Mouse (Mus musculus) stomach, postnatal 0 days (tissue): ENCODE data around the gene 4930578G10Rik. TPM values are rescaled to one million over a fixed set of nuclear protein-coding genes. Genes with fewer than 3 reads are reported as not detected.

Source experiments
- ATAC-seq: fragments of 200-750 bp; cut with Nextera tagmentation; 2 replicates; pipeline ENCODE4 v1.8.0; 2017; ENCODE audit not compliant: low FRiP score, low TSS enrichment
- DNase-seq: peaks from one replicate; pipeline ENCODE4 v3.0.0-alpha.2; 2016; ENCODE audit warnings: low spot score
- H3K27ac ChIP-seq: fragments of 300-500 bp; sonication (generic); replicated peaks from 2 replicates; pipeline ENCODE4 v1.5.1; 2014; ENCODE audit warnings: mild to moderate bottlenecking, control low read depth
- H3K27me3 ChIP-seq: fragments of 300-500 bp; sonication (generic); 2 replicates; pipeline ENCODE4 v1.6.1; 2014; ENCODE audit warnings: low read length; ENCODE audit not compliant: control insufficient read depth, insufficient read depth
- H3K36me3 ChIP-seq: fragments of 300-500 bp; sonication (generic); 2 replicates; pipeline ENCODE4 v1.6.1; 2014; ENCODE audit warnings: low read length, mixed read lengths; ENCODE audit not compliant: control insufficient read depth, insufficient read depth
- H3K4me1 ChIP-seq: fragments of 300-500 bp; sonication (generic); replicated peaks from 2 replicates; pipeline ENCODE4 v1.6.1; 2014; ENCODE audit warnings: antibody characterized with exemption; ENCODE audit not compliant: control insufficient read depth, insufficient read depth
- H3K4me2 ChIP-seq: fragments of 300-500 bp; sonication (generic); replicated peaks from 2 replicates; pipeline ENCODE4 v1.6.1; 2014; ENCODE audit warnings: low read depth, mild to moderate bottlenecking, control low read depth, moderate library complexity
- H3K4me3 ChIP-seq: fragments of 300-500 bp; sonication (generic); 2 replicates; pipeline ENCODE4 v1.5.1; 2014; ENCODE audit warnings: low read depth, low read length, control low read depth
- H3K9ac ChIP-seq: fragments of 300-500 bp; sonication (generic); 2 replicates; pipeline ENCODE4 v1.6.1; 2014; ENCODE audit warnings: mild to moderate bottlenecking, low read length, control low read depth, mixed read lengths
- H3K9me3 ChIP-seq: fragments of 300-500 bp; sonication (generic); 2 replicates; pipeline ENCODE4 v1.6.1; 2016; ENCODE audit warnings: low read length; ENCODE audit not compliant: control insufficient read depth
- CTCF ChIP-seq: IDR thresholded peaks from 2 replicates; pipeline ENCODE4 v1.5.1; 2016; ENCODE audit warnings: antibody characterized with exemption, low read depth, mild to moderate bottlenecking, moderate library complexity
- EP300 ChIP-seq: optimal IDR thresholded peaks from 2 replicates; pipeline ENCODE3; 2016; ENCODE audit warnings: antibody characterized with exemption
- WGBS: fragments of 180-500 bp; shearing (Covaris S2); extraction: QIAGEN DNeasy Blood & Tissue Kit; methylation state at CpG from one replicate; pipeline ENCODE4 v1.1.7; 2014; 5-methylcytosine and 5-hydroxymethylcytosine counted together
- polyA plus RNA-seq: library from polyadenylated mRNA; unstranded; fragments of >200 nt; fragmentation: Nextera tagmentation; extraction: Ambion mirVana; gene quantifications from 2 replicates; pipeline ENCODE4 v1.2.1, GENCODE M21; 2015

The 4930578G10Rik gene
- polyA plus RNA-seq, 1 experiment from 2014 or later, result not detected

DNA sequence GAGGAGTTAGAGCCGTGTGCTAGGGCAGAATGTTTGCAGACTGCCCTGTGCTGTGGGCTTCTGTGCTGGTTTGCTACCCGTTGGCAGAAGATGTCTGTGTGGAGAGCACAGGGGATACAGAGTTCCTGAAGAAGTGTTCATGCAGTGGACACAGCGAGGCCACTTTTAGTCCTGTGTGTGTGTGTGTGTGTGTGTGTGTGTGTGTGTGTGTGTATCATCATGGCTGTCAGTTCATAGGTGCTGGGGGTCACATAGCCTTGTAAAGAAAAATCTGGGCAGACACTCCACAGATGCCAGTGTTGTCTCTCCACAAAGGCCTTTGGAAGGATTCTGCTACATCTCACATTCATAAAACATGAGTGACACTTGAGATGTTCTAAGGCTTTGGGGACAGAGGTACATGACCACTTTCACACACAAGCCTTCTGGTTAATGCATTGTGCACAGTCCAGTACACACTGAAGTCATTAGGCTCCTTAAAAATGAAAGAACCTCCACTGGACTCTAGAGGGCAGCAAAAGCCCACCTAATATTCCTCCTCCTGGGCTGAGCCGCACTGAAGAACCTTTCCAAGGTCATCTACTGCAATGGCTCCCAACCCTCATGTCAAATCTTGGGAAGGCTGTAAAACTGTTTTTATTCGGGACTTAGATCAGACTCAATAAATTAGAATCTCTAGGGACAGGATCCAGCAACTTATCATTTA lies 141.4 kb downstream of the 4930578G10Rik start:
- Histone ChIP-seq H3K4me3 (no peak overlapping the region), H3K9me3 (no peaks in the 10 kb centered on the region), H3K27ac (no peak overlapping the region), H3K9ac (no peak overlapping the region), H3K4me1 (no peaks in the 10 kb centered on the region), H3K4me2 (no peak overlapping the region), H3K27me3 (no peaks in the 10 kb centered on the region), H3K36me3 (no peaks in the 10 kb centered on the region)
- ATAC-seq, result peak; percentile 82
- peak; percentile 66 for DNase-seq
- TF ChIP-seq CTCF (peak; percentile 86), EP300 (no peak)
- WGBS, result 31% methylated on average over 5 of the region's 5 CpGs

- TF ChIP-seq CTCF, result no peak
- Histone ChIP-seq H3K4me2 (no peak overlapping the region), H3K27me3 (no peaks in the 10 kb centered on the region), H3K4me3 (no peak overlapping the region), H3K36me3 (no peaks in the 10 kb centered on the region), H3K4me1 (no peaks in the 10 kb centered on the region), H3K9me3 (no peaks in the 10 kb centered on the region), H3K9ac (no peak overlapping the region), H3K27ac (no peak overlapping the region)
- no peak for DNase-seq
- no peak for ATAC-seq
- WGBS, result 72% methylated on average over 2 of the region's 2 CpGs
Measured at GRCm38 (mm10) chr4:42877657-42878056, 142.3 kb downstream of the 4930578G10Rik start.

DNA sequence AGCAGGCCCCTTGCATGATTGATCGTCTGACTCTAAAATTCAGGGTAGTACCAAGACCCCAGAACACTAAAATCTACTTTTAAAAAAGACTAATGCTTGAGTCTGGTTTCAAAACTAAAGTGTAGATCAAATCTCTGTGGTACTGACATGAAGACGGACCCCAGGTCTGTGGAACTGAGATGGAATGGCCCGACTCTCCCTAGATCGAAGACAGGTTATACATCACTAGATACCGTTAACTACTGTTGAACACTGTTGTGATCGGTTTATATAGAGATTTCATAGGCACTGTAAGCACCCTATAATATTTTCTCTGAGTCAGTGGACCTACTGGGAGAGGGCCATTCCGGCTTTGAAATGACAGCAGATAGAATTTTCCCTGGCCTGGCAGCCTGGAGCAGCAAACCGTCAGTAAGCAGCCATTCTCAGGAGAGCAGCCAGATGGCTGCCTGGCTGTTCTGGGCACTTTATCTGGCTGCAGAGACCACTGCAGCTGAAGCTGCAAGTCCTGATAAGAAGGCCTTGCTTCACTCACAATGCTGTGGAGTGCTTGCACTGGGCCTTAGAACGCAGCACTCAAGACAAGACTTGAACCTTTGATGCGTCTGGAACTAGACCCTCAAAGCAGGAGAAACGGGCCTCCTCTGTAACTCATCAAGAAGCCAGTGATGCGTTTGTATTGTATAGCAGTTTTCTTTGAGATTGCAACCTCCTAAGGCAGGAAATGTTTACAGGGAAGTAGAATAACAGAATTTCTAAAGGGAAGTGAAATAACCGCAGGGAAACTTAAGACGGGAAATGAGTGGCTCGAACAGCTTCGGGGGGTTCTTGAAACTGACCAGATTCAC lies 144.7 kb downstream of the 4930578G10Rik start:
- H3K4me3 ChIP-seq, result no peak overlapping the region
- no peaks in the 10 kb centered on the region for H3K36me3 ChIP-seq
- 72% methylated on average over 16 of the region's 16 CpGs for WGBS
- H3K4me1 ChIP-seq, result no peaks in the 10 kb centered on the region
- no peak for TF ChIP-seq CTCF
- no peak for TF ChIP-seq EP300
- no peak overlapping the region for H3K4me2 ChIP-seq
- DNase-seq, result no peak
- H3K27me3 ChIP-seq, result no peaks in the 10 kb centered on the region
- no peaks in the 10 kb centered on the region for H3K9me3 ChIP-seq
- ATAC-seq, result no peak
- H3K27ac ChIP-seq, result no peak overlapping the region
- H3K9ac ChIP-seq, result no peak overlapping the region

- Histone ChIP-seq H3K9ac (no peak overlapping the region), H3K27ac (no peak overlapping the region), H3K27me3 (no peaks in the 10 kb centered on the region), H3K4me1 (no peaks in the 10 kb centered on the region), H3K9me3 (no peaks in the 10 kb centered on the region), H3K4me2 (no peak overlapping the region), H3K36me3 (no peaks in the 10 kb centered on the region), H3K4me3 (no peak overlapping the region)
- 28% methylated on average over 1 of the region's 1 CpGs for WGBS
- ATAC-seq (no peak), DNase-seq (no peak)
- no peak for TF ChIP-seq EP300
- no peak for TF ChIP-seq CTCF
Measured at GRCm38 (mm10) chr4:42880677-42880948, 145.3 kb downstream of the 4930578G10Rik start.

DNA sequence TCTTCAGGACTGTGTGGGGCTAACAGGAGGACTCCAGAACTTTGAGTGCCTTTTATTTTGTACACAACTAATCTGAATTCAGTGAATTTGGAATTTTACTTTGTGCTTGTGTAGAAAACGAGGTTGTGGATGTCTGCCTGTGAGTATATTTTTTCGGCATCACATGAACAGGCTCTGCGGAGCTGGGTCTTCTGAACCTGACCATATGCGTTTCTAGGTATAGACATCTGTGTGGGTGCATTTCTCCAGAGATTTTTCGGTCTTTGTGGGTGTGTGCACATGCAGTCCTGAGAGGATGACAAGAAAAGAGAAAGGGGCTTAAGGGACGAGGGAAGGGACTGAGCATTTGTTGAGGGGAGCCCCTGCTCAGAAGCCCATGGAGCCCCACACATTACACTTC lies 151.6 kb downstream of the 4930578G10Rik start:
- Histone ChIP-seq H3K36me3 (no peaks in the 10 kb centered on the region), H3K4me2 (no peak overlapping the region), H3K27me3 (no peaks in the 10 kb centered on the region), H3K27ac (no peak overlapping the region), H3K4me1 (no peaks in the 10 kb centered on the region), H3K9me3 (no peaks in the 10 kb centered on the region), H3K4me3 (no peak overlapping the region), H3K9ac (no peak overlapping the region)
- ATAC-seq, result no peak
- WGBS, result 84% methylated on average over 6 of the region's 6 CpGs
- DNase-seq, result no peak
- TF ChIP-seq EP300 (no peak), CTCF (no peak)

GRCm38 (mm10) chr4:42888806-42889205 lies 153.5 kb downstream of the 4930578G10Rik start:
- H3K4me2 ChIP-seq, result no peak overlapping the region
- H3K9me3 ChIP-seq, result no peaks in the 10 kb centered on the region
- H3K36me3 ChIP-seq, result no peaks in the 10 kb centered on the region
- no peaks in the 10 kb centered on the region for H3K4me1 ChIP-seq
- no peak for ATAC-seq
- H3K4me3 ChIP-seq, result no peak overlapping the region
- H3K9ac ChIP-seq, result no peak overlapping the region
- H3K27ac ChIP-seq, result no peak overlapping the region
- WGBS, result 95% methylated on average over 6 of the region's 6 CpGs
- H3K27me3 ChIP-seq, result no peaks in the 10 kb centered on the region
- DNase-seq, result no peak
- TF ChIP-seq EP300 (no peak), CTCF (no peak)
